Mouse (Mus musculus) brown adipose tissue, adult 24 weeks (tissue): ENCODE measurements around the gene Parva. TPM values are rescaled to one million over a fixed set of nuclear protein-coding genes. Genes with fewer than 3 reads are reported as not detected.

Experiments
- H3K27ac ChIP-seq: fragments of 200-500 bp; replicated peaks from 2 replicates; pipeline ENCODE4 v1.5.1; 2012; ENCODE audit warnings: low read depth, mild to moderate bottlenecking, low read length
- H3K4me1 ChIP-seq: fragments of 200-500 bp; 2 replicates; pipeline ENCODE4 v1.6.1; 2012; ENCODE audit warnings: low read length, mixed read lengths; ENCODE audit not compliant: control insufficient read depth, insufficient read depth, insufficient read length
- H3K4me3 ChIP-seq: fragments of 200-500 bp; 2 replicates; pipeline ENCODE4 v1.5.1; 2012; ENCODE audit warnings: low read depth, mild to moderate bottlenecking, low read length, moderate library complexity; ENCODE audit not compliant: insufficient read depth
- polyA plus RNA-seq: library from polyadenylated mRNA; stranded (reverse); fragments of >200 nt; gene quantifications from 2 replicates; pipeline ENCODE4 v1.2.4, GENCODE M21; 2012; ENCODE audit not compliant: missing spikeins, insufficient read depth, insufficient read length

Parva gene
- 28.3 and 32.1 TPM in 2 replicates for polyA plus RNA-seq

DNA sequence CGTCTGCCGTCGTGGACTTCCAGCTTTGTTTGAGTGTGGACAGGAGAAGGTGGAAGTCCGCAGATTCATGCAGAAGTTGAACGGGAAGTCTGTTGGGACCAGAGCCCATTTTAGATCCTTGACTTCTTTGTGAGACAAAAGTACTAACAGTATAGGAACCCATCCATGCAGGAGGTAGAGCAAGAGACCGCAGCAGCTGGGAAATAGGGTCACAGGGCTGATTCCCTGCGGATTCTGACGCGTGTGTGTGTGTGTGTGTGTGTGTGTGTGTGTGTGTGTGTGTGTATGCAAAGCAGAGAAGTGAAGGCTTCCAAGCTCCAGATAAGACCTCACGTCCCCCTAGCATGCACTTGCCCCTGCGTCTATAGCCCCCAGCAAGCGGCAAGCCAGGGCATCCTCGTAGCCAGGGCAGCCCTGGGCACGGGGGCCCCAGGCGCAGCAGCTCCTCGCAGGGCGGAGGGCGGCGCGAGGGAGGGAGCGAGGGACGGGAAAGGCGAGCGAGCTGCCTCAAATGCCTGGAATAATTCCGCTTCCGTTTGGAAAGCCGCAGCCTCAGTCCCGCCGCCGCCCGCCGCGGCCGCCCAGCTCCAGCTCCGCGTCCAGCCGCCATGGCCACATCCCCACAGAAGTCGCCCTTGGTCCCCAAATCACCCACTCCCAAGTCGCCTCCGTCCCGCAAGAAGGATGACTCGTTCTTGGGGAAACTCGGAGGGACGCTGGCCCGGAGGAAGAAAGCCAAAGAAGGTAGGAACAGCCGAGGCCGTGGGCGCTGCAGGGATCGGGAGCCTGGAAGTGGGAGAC lies at the start of gene Parva:
TSS of gene Parva (plus strand) at position 149 of the 801 bp plus-strand sequence.
- Histone ChIP-seq H3K4me1 (no peaks in the 10 kb centered on the region; the same call in none of the 2 replicates), H3K27ac (peak within 1 kb of the TSS; percentile 92), H3K4me3 (peak within 1 kb of the TSS; percentile 90)

DNA sequence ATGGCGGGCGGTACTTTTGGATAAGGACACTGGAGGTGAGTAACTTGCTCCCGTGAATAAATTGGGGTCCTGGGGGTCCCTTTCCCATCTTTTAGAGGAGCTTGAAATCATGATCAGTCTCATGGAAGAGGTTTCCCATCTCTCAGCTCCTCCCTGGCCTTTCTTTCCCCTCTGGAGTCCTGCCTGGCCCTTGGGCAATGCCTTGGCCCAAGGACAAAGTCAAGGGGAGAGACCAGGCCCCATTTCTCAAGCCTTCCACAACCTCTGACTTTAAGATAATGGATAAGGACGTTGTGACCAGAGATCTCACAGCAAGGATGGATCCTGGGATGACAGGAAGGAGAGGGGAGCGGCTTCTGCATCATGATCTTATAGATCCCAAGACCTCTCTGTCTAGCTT lies 49.2 kb upstream of the Parva start:
- no peaks in the 10 kb centered on the region for H3K4me1 ChIP-seq
- no peak overlapping the region for H3K27ac ChIP-seq
- H3K4me3 ChIP-seq: no peak overlapping the region

DNA sequence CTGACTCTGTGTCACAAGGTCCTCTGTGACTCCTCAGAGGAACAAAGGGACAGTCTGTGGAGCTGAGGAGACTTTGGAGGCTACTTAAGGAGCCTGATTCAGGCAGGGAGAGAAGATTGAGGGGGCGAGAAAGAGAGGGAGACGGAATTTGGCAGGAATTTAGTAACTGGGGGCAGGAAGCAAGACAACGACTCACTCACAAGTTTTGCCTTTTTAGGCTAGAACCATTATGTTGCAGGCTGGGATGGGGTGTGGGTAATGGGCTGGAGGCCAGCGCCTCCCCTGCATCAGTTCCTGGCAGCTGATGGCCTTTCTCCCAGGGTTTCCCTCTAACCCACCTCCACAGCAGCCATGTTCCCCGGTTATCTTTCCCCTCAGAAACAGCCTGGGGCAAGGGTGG lies 48.8 kb upstream of the Parva start:
- H3K4me3 ChIP-seq: no peak overlapping the region
- no peaks in the 10 kb centered on the region for H3K4me1 ChIP-seq
- H3K27ac ChIP-seq: no peak overlapping the region

DNA sequence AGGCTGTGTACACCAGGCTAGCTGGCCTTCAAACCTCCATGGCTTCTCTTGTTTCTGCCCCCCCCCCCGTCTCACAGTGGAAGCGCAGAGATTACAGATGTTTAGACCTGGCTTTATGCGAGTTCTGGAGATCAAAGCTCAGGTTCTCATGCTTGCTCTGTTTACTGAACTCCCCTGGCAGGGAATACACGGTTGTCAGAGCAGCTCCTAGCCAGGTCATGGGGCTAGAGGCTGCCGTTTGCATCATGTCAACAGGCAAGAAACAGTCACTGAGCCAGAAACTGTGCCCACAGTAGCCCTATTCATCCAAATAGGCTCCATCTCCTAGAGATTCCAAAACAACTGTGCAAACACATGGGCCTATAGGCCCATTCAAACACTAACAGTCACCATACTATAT lies 40.8 kb upstream of the Parva start:
- Histone ChIP-seq H3K4me3 (no peak overlapping the region), H3K4me1 (peaks cover 4% of the 10 kb centered on the region), H3K27ac (no peak overlapping the region)

DNA sequence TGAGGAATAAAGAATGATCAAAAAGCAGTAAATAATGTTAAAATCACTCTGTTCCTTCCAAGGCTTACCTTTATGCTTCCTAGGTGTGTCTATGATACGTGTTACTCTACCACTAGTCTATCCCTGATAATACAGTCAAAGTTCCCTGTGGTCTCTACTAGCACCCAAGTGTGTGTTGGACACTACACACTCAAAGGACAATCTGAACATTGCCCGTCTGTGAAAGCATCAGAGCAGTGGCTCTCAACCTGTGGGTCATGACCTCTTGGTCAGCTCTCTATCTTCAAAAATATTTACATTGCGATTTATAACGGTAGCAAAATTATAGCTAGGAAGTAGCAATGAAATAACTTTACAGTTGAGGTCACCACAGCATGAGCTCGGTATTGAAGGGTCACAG lies 39.4 kb upstream of the Parva start:
- H3K4me3 ChIP-seq: no peak overlapping the region
- H3K27ac ChIP-seq: no peak overlapping the region

DNA sequence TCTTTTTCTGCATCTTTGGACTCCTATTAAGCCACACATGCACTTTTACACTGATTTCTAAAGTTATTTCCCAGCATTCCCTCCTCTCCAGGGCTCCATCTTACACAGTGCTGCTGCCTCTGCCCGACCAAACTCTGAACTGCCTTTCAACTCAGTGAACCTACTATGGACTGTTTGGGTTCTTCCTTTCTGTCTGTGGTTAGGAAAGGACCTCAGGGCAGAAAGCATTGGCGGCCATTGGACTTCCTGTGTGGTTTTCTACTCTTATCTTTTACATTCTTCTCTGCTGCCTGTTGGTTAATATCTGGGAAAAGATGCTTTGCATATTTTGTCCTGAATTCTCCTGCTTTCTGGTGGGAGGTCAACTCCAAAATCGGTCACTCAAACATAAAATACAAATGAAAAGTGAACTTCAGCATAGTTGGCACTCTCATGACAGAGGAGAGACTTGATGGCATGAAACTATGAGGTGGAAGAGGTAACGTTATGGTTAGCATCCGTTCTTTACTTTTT lies 38.9 kb upstream of the Parva start:
- Histone ChIP-seq H3K4me3 (no peak overlapping the region), H3K27ac (no peak overlapping the region), H3K4me1 (peaks cover 4% of the 10 kb centered on the region)

More for the DNA sequence above, 39.4 kb upstream of the Parva start:
- peaks cover 4% of the 10 kb centered on the region for H3K4me1 ChIP-seq

GRCm38 (mm10) chr7:112389611-112390251 lies 37.6 kb upstream of the Parva start:
- Histone ChIP-seq H3K27ac (no peak overlapping the region), H3K4me1 (peaks cover 4% of the 10 kb centered on the region), H3K4me3 (no peak overlapping the region)

- Histone ChIP-seq H3K27ac (no peak overlapping the region), H3K4me1 (peaks cover 4% of the 10 kb centered on the region), H3K4me3 (no peak overlapping the region)
Measured at GRCm38 (mm10) chr7:112390252-112390936, 36.9 kb upstream of the Parva start.

- Histone ChIP-seq H3K4me1 (peaks cover 4% of the 10 kb centered on the region), H3K4me3 (no peak overlapping the region), H3K27ac (no peak overlapping the region)
Measured at GRCm38 (mm10) chr7:112390937-112391605, 36.2 kb upstream of the Parva start.

DNA sequence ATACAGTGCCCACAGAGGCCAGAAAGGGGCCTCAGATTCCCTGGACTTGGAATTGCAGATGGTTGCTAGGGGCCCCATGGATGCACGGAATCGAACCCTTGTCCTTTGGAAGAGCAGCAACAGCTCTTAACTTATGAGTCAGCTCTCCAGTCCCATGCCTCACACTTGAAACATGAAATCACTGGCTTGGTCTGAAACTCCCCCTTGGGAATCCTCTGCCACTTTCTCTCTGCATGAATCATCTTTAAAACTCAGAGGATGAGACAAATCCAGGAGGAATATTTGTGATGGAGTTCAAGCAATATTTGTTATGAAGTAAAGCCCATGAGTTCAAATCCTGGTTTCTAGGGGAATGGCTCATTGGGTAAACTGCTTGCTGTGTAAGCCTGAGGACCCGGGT lies 29.5 kb upstream of the Parva start:
- no peak overlapping the region for H3K4me3 ChIP-seq
- no peak overlapping the region for H3K27ac ChIP-seq
- no peaks in the 10 kb centered on the region for H3K4me1 ChIP-seq

DNA sequence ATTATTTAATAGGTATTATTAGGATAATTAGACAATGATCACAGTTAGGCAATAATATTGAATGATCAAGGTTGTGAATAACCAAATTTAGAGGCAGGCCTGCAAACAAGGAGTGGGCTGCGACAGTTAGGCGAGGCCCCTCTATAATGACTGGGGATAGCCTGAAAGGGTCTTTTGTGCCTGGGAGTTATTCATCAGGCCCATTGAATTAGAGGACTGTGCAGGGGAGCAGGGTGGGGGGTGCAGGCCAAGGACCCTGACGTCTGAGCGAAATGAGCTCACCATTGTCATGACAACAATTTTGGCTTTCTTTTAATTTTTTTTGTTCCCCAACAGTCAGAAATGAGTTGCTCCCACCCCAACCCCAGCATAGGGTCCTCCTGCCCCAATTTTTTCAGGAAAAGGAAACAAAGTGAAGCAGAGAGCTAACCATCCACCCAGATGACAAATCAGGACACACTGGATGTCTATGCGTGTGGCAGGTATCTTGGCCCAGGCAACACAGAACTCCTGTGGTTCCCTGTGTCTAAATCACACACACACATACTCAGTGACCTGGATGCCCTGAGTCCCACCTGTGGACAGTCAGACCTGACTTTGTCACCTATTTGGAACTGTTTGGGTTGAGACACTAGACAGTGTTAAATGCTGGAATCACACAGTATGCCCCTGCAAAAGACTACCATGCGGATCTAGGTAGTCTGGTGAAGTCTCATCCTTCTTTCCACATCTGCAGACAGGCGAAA lies 27.7 kb upstream of the Parva start:
- Histone ChIP-seq H3K27ac (no peak overlapping the region), H3K4me1 (peaks cover 5% of the 10 kb centered on the region; the same call in 1 of the 2 replicates), H3K4me3 (no peak overlapping the region)

- Histone ChIP-seq H3K4me1 (peaks cover 7% of the 10 kb centered on the region; the same call in 1 of the 2 replicates), H3K4me3 (no peak overlapping the region), H3K27ac (no peak overlapping the region)
Measured at GRCm38 (mm10) chr7:112400175-112400574, 27.1 kb upstream of the Parva start.

DNA sequence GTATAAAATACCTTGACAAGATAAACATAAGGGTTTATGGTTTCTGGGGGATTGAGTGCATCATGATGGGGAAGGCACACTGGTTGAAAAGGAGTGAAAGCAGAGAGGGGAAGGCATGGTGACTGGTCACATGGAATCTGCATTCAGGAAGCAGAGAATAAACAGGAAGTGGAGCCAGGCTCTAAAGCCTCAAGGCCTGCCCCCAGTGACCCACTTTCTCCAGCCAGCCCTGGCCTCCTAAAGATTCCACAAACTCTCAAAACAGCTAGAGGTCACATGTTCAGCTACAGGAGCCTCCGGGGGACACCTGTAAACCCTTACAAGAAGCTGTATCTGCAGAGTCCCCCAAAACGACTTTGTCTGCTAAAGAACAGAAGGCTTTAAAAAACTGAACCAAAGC lies 22.2 kb upstream of the Parva start:
- H3K27ac ChIP-seq: no peak overlapping the region
- H3K4me3 ChIP-seq: no peak overlapping the region
- peaks cover 7% of the 10 kb centered on the region; the same call in 1 of the 2 replicates for H3K4me1 ChIP-seq

DNA sequence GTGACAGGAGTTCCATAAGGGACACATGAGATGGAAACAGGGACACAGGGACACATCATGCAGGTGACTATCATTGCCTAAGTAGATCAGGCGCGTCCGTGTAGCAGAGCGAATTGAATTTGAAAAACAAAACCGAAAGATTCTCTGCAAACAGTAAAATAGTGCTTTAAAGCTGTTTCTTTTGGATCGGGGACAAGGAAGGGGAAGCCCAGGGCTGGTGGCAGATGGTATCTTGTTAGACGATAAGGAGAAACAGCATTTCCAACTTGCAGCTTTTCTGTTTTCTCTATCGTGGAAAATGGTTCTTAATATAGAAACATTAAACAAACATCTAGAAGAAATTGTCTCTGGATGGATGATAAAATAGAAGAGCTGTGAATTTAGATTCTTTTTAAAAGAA lies 21.7 kb upstream of the Parva start:
- H3K4me1 ChIP-seq: peaks cover 7% of the 10 kb centered on the region; the same call in 1 of the 2 replicates
- no peak overlapping the region for H3K4me3 ChIP-seq
- H3K27ac ChIP-seq: no peak overlapping the region
